Comparison of ENCODE assay signal across 8 mouse cellular contexts in the genomic region with DNA sequence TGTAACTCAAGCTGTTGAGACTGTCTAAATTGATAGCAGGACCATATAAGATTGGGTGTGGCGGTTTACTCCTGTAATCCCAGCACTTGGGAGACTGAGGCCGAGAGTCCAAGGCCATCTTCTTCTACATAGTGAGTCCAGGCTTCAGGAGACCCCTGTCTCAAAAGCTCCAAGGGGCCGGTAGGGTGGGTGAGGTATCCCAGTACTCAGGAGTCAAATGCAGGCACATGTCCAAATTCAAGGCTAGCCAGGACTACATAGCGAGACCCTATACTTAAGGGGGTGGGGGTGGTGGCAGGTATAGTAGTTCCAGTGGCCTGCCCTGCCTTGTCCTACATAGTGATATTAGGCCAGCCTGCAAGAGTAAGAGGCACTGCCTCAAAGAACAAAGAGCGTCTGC. TPM values are rescaled to one million over a fixed set of nuclear protein-coding genes. Genes with fewer than 3 reads are reported as not detected.
A peak's percentile ranks its signal among the peaks of the same experiment; 100 is the strongest.
DNase-seq lines count a peak whose midpoint lies in the region; ATAC-seq and TF ChIP-seq lines count a peak whose summit lies in the region.

No protein-coding gene starts in this region.

- 84% methylated on average over 5 of the region's 5 CpGs for WGBS in lung, embryonic 16.5 days
- WGBS in intestine, postnatal 0 days: 63% methylated on average over 5 of the region's 5 CpGs
- WGBS in neural tube, embryonic 15.5 days: 94% methylated on average over 5 of the region's 5 CpGs

- H3K9me3 ChIP-seq in lung, embryonic 16.5 days (ENCODE audit: control insufficient read depth, low read length): no peaks in the 10 kb centered on the region
- H3K9me3 ChIP-seq in intestine, postnatal 0 days (ENCODE audit: control insufficient read depth): no peaks in the 10 kb centered on the region
- H3K9me3 ChIP-seq in neural tube, embryonic 15.5 days (replicated peaks): no peaks in the 10 kb centered on the region

- H3K27me3 ChIP-seq in lung, embryonic 16.5 days (ENCODE audit: control insufficient read depth, insufficient read depth, low read depth, low read length): no peaks in the 10 kb centered on the region
- H3K27me3 ChIP-seq in intestine, postnatal 0 days (replicated peaks; ENCODE audit: control insufficient read depth, insufficient read depth, low read length): no peaks in the 10 kb centered on the region
- H3K27me3 ChIP-seq in neural tube, embryonic 15.5 days (replicated peaks): no peaks in the 10 kb centered on the region

- H3K4me1 ChIP-seq in lung, embryonic 16.5 days (replicated peaks; ENCODE audit: control insufficient read depth, insufficient read depth, low read length): peaks cover 18% of the 10 kb centered on the region
- H3K4me1 ChIP-seq in intestine, postnatal 0 days (replicated peaks; ENCODE audit: control insufficient read depth, insufficient read depth, low read length): 0 out of 2 replicates have a peak, but pooled peaks cover 5% of the 10 kb centered on the region
- peaks cover 44% of the 10 kb centered on the region for H3K4me1 ChIP-seq in neural tube, embryonic 15.5 days

- no peak for TF ChIP-seq CTCF in intestine, postnatal 0 days (IDR thresholded peaks at IDR 0.05; ENCODE audit: low read depth)

- H3K27ac ChIP-seq in lung, embryonic 16.5 days (ENCODE audit: low read length): no peak overlapping the region
- no peak overlapping the region for H3K27ac ChIP-seq in intestine, postnatal 0 days (ENCODE audit: low read depth, low read length)
- H3K27ac ChIP-seq in neural tube, embryonic 15.5 days (replicated peaks): no peak overlapping the region

- peak overlapping the region; percentile 99 for H3K9ac ChIP-seq in lung, embryonic 16.5 days (ENCODE audit: low read length)
- no peak overlapping the region for H3K9ac ChIP-seq in intestine, postnatal 0 days (ENCODE audit: low read depth, low read length)
- H3K9ac ChIP-seq in neural tube, embryonic 15.5 days (replicated peaks): peak overlapping the region; percentile 92

- peaks cover 17% of the 10 kb centered on the region for H3K36me3 ChIP-seq in lung, embryonic 16.5 days (ENCODE audit: control insufficient read depth, insufficient read depth, low read length)
- peaks cover 23% of the 10 kb centered on the region for H3K36me3 ChIP-seq in intestine, postnatal 0 days (ENCODE audit: control insufficient read depth, insufficient read depth)
- H3K36me3 ChIP-seq in neural tube, embryonic 15.5 days: peaks cover 31% of the 10 kb centered on the region

- H3K4me3 ChIP-seq in lung, embryonic 16.5 days (ENCODE audit: low read length): peak overlapping the region; percentile 100
- H3K4me3 ChIP-seq in intestine, postnatal 0 days (ENCODE audit: low read depth, low read length): no peak overlapping the region; the same call in 1 of the 2 replicates
- peak overlapping the region; percentile 99 for H3K4me3 ChIP-seq in neural tube, embryonic 15.5 days (replicated peaks)

- peak; percentile 54 for DNase-seq in cerebellum, adult 11-12 months
- no peak for DNase-seq in cerebellum, postnatal 25 days
- DNase-seq in lung, postnatal 14 days: no peak
- no peak for DNase-seq in embryo, embryonic 11 days
- DNase-seq in natural killer cell, adult 2 months (ENCODE audit: low spot score in 2 of 2): no peak

- no peak for ATAC-seq in lung, embryonic 16.5 days (ENCODE audit: low read depth)
- no peak for ATAC-seq in intestine, postnatal 0 days
- ATAC-seq in neural tube, embryonic 15.5 days (ENCODE audit: low FRiP score): no peak

- peak overlapping the region; percentile 84 for H3K4me2 ChIP-seq in lung, embryonic 16.5 days (ENCODE audit: low read depth, low read length)
- peak overlapping the region; percentile 68 for H3K4me2 ChIP-seq in intestine, postnatal 0 days (replicated peaks; ENCODE audit: low read depth)
- peak overlapping the region; percentile 78 for H3K4me2 ChIP-seq in neural tube, embryonic 15.5 days

RNA-seq across cellular contexts. Expression of a gene that starts 1.3 kb away (rescaled TPM):
- 91.9 and 96.3 TPM in 2 replicates for polyA plus RNA-seq in lung, embryonic 16.5 days (2015; fragmentation: Nextera tagmentation; extraction: Ambion mirVana)
- polyA plus RNA-seq in intestine, postnatal 0 days (2015; fragmentation: Nextera tagmentation; extraction: Ambion mirVana): 41.9 and 45.4 TPM in 2 replicates
- polyA plus RNA-seq in neural tube, embryonic 15.5 days (2015; fragmentation: Nextera tagmentation; extraction: Ambion mirVana): 96.2 and 98.3 TPM in 2 replicates

RNA-seq across cellular contexts. Expression of a gene that starts 1.9 kb away (rescaled TPM):
- polyA plus RNA-seq in lung, embryonic 16.5 days (2015; fragmentation: Nextera tagmentation; extraction: Ambion mirVana): 70.2 and 72.9 TPM in 2 replicates
- 28.1 and 30.0 TPM in 2 replicates for polyA plus RNA-seq in intestine, postnatal 0 days (2015; fragmentation: Nextera tagmentation; extraction: Ambion mirVana)
- 75.0 and 77.6 TPM in 2 replicates for polyA plus RNA-seq in neural tube, embryonic 15.5 days (2015; fragmentation: Nextera tagmentation; extraction: Ambion mirVana)

RNA-seq across cellular contexts. Expression of a gene that starts 12.9 kb away (rescaled TPM):
- polyA plus RNA-seq in lung, embryonic 16.5 days (2015; fragmentation: Nextera tagmentation; extraction: Ambion mirVana): 22.7 and 24.2 TPM in 2 replicates
- polyA plus RNA-seq in intestine, postnatal 0 days (2015; fragmentation: Nextera tagmentation; extraction: Ambion mirVana): 5.7 and 6.4 TPM in 2 replicates
- 29.2 and 30.7 TPM in 2 replicates for polyA plus RNA-seq in neural tube, embryonic 15.5 days (2015; fragmentation: Nextera tagmentation; extraction: Ambion mirVana)

RNA-seq across cellular contexts. Expression of a gene that starts 41.0 kb away (rescaled TPM):
- polyA plus RNA-seq in lung, embryonic 16.5 days (2015; fragmentation: Nextera tagmentation; extraction: Ambion mirVana): 42.9 and 48.7 TPM in 2 replicates
- polyA plus RNA-seq in intestine, postnatal 0 days (2015; fragmentation: Nextera tagmentation; extraction: Ambion mirVana): 16.6 and 18.3 TPM in 2 replicates
- polyA plus RNA-seq in neural tube, embryonic 15.5 days (2015; fragmentation: Nextera tagmentation; extraction: Ambion mirVana): 31.1 and 40.6 TPM in 2 replicates

RNA-seq across cellular contexts. Expression of a gene that starts 41.1 kb away (rescaled TPM):
- 242 and 250 TPM in 2 replicates for polyA plus RNA-seq in lung, embryonic 16.5 days (2015; fragmentation: Nextera tagmentation; extraction: Ambion mirVana)
- polyA plus RNA-seq in intestine, postnatal 0 days (2015; fragmentation: Nextera tagmentation; extraction: Ambion mirVana): 160 and 168 TPM in 2 replicates
- polyA plus RNA-seq in neural tube, embryonic 15.5 days (2015; fragmentation: Nextera tagmentation; extraction: Ambion mirVana): 328 and 329 TPM in 2 replicates
